Mouse (Mus musculus) 3134 (cell line): ENCODE data around the gene Cers6.

Experiments used
- DNase-seq: peaks from one replicate; pipeline ENCODE4 v3.0.0-alpha.2; 2011; ENCODE audit warnings: low spot score; ENCODE audit not compliant: insufficient read length; ENCODE audit errors: extremely low read depth

Cers6 gene

DNA sequence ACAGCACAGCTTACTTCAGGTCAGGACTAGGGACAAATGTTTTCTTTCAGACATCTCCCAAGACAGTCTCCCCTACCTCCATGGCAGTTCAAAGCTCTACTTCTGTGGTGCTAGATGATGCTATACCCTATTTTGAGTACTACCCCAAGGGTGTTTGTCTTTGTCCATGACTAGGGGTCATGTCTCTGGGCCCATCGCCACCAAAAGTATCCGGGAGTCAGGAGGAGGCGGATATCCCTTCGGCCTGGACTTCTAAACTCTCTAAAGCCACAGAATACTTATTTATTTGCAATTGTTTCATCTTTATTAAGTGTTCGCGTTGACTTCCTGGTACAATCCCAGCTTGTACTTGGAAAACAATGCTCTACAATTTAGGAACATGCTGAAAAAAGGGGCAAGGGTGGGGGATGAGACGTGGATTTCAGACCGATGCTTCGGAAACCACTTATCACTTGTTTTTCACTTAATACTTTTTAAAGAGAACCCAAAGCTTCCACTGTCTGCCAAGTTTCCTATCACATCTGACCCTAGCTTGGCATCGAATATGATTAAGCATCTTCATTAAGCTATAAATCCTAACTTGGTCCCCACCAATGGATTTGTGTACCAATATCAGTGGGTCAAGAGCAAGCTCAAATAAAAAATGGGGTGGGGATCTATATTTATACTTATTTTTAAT is 276.3 kb downstream of the Cers6 start:
- DNase-seq: no peak

DNA sequence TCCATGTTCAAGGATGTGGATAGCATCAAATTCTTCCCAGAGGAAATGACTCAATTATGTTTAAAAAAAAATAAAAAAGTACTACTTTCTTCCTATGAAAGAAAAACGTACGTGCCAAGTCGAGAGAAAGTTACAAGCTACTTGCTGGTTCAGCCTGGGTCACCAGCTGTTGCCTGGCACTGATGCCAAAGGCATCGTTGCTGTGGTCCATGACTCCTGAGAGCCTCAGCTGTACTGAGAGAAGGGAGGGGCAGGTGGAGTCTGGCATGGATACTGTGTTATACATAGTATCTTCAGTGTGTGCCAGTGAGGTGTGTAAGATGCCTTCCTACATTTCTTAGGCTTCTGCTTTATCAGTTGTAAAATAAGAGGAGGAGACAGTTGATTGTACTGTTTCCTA is 277.5 kb downstream of the Cers6 start:
- DNase-seq: no peak

DNA sequence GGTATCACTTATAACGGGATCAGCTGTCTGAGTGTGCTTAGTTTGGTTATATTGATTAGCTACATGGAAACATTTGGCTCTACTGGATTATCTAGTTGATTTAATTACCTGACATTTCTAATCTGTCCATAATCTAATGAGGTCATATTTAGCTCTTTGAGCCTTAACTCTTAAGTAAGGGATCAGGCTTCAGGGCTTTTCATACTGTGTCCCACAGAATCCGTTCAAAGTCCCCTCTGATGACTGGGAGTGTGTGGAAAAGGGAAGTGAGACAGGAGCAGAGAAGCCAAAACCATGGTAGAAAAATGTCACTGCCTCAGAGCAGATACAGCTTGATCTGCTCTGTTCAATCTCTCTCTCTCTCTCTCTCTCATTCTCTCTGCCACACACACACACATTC is 279.0 kb downstream of the Cers6 start:
- no peak for DNase-seq

DNA sequence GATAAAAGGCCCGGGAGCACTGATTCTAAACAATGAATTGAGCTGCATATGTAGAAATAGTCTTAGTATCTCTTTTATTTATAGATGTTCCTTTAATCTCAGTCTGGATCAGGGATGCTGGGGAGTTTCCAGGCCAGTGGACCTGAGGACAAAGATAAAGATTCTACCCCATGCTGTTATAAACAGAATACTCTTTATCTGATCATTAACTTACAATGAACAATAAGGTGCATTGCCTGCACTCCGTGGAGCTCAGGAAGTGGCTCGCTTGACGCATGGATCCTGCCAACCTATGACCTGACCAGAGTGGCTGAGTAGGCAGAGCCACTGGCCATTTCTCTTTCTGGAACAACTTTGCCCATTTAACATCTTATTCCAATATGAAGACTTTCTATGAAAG is 279.6 kb downstream of the Cers6 start:
- DNase-seq: no peak

DNA sequence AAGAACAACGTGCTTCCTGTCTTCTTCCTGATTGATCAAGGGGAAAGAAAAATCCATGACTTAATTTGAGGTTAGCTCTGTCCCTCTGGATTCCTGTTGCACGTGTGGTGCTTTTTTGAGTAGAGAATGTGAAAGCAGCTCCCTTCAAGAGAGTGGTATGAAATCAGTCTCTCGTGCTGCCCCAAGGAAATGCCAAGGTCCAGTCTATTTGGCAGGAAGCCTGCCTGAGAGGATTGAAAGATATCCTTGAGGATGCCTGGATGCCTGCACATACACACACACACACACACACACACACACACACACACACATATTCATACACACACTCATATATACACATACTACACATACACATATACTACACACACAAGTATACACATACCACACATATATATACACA is 287.4 kb downstream of the Cers6 start:
- no peak for DNase-seq

DNA sequence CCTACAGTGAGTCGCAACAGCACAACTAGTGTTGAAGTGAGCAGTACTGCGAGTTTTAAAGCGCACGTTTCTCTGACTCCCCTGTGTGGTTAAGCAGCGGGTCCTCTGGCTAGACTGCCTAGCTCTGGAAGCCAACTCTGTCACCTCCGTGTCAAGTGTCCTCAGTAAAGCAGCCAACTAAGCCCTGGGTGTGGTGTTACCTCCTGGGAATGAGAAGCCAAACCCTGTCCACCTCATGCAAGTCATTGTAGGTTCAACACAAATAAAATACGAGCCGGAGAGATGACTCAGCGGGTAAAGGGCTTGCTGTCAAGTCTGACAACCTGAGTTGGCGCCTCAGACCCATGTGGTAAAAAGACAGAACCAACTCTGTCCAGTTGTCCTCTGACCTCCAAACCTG is 287.9 kb downstream of the Cers6 start:
- DNase-seq: peak; percentile 42

DNA sequence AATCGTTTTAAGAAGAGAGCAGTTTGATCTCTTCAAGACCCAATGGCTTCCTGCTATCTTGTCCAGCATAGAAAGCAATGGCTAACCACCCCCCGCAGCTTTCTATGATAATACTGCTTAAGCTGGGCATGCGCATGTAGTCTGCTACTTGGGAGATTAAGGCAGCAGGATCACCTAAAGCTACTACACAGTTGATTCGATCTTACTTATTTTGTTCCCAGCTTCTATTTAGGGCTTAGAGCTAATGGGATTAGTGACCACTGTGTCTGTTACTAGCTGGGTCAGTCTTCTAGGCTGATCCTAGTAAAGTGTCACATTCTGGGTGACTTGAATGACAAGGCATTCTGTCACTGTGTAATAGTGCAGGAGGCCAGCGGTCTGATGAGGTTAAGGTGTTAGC is 289.6 kb downstream of the Cers6 start:
- DNase-seq: no peak

DNA sequence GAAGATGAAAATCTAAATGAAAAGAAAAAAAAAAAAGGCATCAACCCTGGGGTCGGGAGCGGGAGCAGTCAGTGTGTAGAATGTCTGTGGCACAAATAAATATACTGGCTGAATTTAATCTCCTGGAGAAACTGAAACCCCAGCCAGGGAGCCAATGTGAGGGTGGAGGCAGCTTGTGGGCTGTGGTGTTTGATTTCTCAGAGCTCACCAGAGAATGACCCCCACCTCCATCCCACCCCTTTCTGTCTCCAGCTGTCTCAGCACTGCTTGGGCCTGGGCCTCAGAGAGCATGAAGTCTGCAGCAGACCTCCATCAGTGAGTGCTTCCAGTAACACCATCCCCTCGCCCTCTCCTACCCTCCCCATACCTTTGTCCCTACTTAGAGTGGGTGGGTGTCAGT is 294.6 kb downstream of the Cers6 start:
- no peak for DNase-seq

DNA sequence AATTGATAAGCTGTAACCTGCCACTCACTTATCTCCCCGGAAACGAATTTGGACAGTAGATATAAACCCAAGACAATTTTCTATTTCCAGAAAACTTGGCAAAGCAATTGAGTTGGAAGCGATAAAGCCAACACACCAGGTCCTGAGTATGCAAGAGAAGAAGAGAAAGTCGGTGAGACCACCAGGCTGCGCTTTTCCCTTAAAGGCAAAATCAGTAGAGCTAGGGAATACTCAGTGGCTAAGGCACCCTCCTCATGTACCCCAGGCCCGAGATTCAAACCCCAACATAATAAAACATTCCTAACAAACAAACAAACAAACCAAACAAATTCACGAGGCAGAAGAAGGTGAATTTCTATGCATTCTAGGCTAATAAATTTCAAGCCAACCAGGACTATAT is 295.0 kb downstream of the Cers6 start:
- DNase-seq: no peak

DNA sequence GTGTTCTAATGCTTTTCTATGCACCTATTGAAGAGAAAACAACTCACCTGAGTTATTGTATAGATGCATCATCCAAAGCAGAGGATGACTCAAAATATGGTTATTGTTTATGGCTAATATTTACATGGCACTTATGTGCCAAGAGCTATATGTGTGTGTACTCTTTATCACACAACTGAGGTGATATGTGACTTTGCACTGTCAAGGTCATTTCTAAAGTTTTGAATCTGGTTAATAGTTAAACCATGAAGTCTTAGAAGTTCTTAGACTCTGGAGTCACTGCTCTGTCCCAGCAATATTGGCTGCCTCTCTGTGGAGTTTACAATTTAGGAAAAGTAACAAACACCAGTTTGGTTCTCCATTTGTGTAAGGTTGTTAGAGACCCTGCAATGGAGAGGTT is 297.7 kb downstream of the Cers6 start:
- no peak for DNase-seq
